Mouse (Mus musculus) brown adipose tissue, adult 24 weeks (tissue): ENCODE measurements at regions not wholly inside any gene's neighbourhood (a gene's known extent, or its start where the extent isn't known, plus 50 kb on each side); places are given as distances from the start of the nearest gene placed in this dataset.

ENCODE experiments used
- H3K27ac ChIP-seq: fragments of 200-500 bp; replicated peaks from 2 replicates; pipeline ENCODE4 v1.5.1; 2012; ENCODE audit warnings: low read depth, mild to moderate bottlenecking, low read length
- H3K4me1 ChIP-seq: fragments of 200-500 bp; 2 replicates; pipeline ENCODE4 v1.6.1; 2012; ENCODE audit warnings: low read length, mixed read lengths; ENCODE audit not compliant: control insufficient read depth, insufficient read depth, insufficient read length
- H3K4me3 ChIP-seq: fragments of 200-500 bp; 2 replicates; pipeline ENCODE4 v1.5.1; 2012; ENCODE audit warnings: low read depth, mild to moderate bottlenecking, low read length, moderate library complexity; ENCODE audit not compliant: insufficient read depth

GRCm38 (mm10) chr15:97534878-97535277 is 170.7 kb downstream of the Rpap3 start:
- no peak overlapping the region for H3K4me3 ChIP-seq
- H3K4me1 ChIP-seq, result no peaks in the 10 kb centered on the region
- H3K27ac ChIP-seq, result no peak overlapping the region

- Histone ChIP-seq H3K4me3 (no peak overlapping the region), H3K4me1 (no peaks in the 10 kb centered on the region), H3K27ac (no peak overlapping the region)
Observed at GRCm38 (mm10) chr15:97533553-97534291, 171.9 kb downstream of the Rpap3 start.

DNA sequence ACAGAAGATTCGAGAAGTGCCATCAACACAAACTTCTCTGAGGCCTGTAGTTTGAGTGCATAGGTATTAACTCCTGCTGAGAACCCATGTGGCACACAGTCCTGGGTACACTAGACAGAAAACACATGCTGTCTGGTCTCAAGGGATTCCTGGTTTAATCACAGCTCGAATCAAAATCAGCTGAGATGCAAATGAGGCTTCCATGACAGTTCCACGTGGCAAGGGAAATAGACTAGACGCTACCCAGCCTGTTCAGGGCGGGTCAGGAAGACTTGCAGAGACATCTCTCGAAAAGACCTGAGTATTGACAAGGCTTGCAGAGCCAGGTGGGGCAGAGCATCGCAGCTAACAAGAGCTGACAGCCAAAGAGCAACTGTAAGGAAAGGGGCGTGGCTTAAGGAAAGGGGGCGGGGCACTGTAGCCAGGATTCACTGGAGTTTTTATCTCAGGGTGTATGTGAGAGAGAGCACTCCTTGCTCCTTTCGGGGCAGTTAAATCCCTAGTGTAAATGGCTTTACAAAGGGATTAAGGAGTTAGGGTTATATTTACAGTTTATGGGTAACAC is 173.2 kb downstream of the Rpap3 start:
- no peaks in the 10 kb centered on the region for H3K4me1 ChIP-seq
- no peak overlapping the region for H3K4me3 ChIP-seq
- no peak overlapping the region for H3K27ac ChIP-seq

GRCm38 (mm10) chr15:97528291-97529050 is 177.2 kb downstream of the Rpap3 start:
- H3K4me3 ChIP-seq, result no peak overlapping the region
- no peak overlapping the region for H3K27ac ChIP-seq

GRCm38 (mm10) chr15:97520395-97520794 is 185.2 kb downstream of the Rpap3 start:
- H3K4me1 ChIP-seq, result no peaks in the 10 kb centered on the region
- no peak overlapping the region for H3K4me3 ChIP-seq
- H3K27ac ChIP-seq, result no peak overlapping the region

More at GRCm38 (mm10) chr15:97528291-97529050, 177.2 kb downstream of the Rpap3 start:
- no peaks in the 10 kb centered on the region for H3K4me1 ChIP-seq

DNA sequence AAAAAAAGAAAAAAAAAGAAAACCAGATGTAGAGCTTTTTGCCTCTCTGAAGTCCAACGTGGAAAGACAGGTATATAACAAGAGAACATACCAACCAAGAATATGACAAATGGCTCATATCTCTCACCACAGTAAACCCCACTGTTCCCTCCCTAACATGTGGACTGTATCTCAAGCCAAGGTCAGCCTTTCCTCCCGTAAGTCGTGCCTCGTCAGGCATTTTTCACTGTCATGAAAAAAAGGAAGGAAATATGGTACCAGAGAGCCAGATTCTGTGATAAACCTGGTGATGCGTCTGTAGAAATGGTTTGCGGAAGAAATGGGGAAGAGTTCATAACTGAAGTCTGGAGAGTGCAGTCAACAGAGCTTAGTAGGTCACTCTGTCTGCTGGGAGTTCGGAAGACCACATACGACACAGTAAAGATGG is 185.7 kb downstream of the Rpap3 start:
- H3K4me3 ChIP-seq, result no peak overlapping the region
- H3K4me1 ChIP-seq, result no peaks in the 10 kb centered on the region
- H3K27ac ChIP-seq, result no peak overlapping the region

DNA sequence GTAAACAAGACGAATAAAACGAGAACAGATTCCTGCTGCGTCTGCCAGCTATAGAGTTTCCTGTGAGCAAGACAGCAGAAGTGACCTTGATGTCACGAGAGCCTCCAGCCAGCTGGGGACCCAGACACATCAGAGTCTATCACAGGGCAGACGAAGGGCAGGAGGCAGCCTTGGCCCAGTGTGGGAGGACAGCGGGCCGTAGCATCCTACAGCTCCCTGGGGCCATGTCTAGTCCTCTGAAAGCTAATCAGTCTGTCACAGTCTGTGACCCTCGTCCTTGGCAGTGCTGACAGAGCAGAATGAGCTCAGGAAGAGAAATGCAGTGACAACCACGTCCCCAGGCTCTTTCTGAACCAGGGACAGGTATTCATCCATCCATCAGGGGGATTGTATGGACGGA is 187.7 kb downstream of the Rpap3 start:
- no peak overlapping the region for H3K4me3 ChIP-seq
- H3K4me1 ChIP-seq, result no peaks in the 10 kb centered on the region
- no peak overlapping the region for H3K27ac ChIP-seq

DNA sequence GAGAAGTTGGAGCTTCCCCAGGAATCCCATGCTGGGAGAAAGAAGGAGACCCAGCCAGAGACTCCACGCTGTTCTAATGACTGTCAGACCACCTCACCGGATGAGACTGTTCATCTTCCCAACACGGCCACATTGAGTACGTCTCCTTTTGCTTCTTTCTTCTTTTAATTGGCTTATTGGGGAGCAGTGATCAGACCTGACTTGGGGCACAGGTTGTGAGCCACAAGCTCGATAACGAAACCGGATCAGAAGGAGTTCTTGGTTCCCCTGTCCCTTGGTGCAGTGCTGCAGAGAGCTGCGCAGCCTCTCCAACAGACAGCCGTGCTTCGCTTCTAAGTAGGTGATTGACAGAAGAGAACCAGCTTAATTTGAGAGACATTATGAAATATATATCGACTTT is 188.4 kb downstream of the Rpap3 start:
- Histone ChIP-seq H3K4me1 (no peaks in the 10 kb centered on the region), H3K27ac (no peak overlapping the region), H3K4me3 (no peak overlapping the region)

GRCm38 (mm10) chr15:97515773-97516172 is 189.9 kb downstream of the Rpap3 start:
- Histone ChIP-seq H3K4me3 (no peak overlapping the region), H3K27ac (no peak overlapping the region), H3K4me1 (no peaks in the 10 kb centered on the region)

GRCm38 (mm10) chr15:97507656-97508306 is 197.8 kb downstream of the Rpap3 start:
- H3K4me3 ChIP-seq, result no peak overlapping the region
- H3K27ac ChIP-seq, result no peak overlapping the region
- H3K4me1 ChIP-seq, result no peaks in the 10 kb centered on the region

- Histone ChIP-seq H3K27ac (no peak overlapping the region), H3K4me3 (no peak overlapping the region), H3K4me1 (no peaks in the 10 kb centered on the region)
Observed at GRCm38 (mm10) chr15:97507176-97507575, 198.4 kb downstream of the Rpap3 start.

GRCm38 (mm10) chr15:97505715-97506114 is 199.9 kb downstream of the Rpap3 start:
- no peak overlapping the region for H3K27ac ChIP-seq
- H3K4me3 ChIP-seq, result no peak overlapping the region
- H3K4me1 ChIP-seq, result no peaks in the 10 kb centered on the region

DNA sequence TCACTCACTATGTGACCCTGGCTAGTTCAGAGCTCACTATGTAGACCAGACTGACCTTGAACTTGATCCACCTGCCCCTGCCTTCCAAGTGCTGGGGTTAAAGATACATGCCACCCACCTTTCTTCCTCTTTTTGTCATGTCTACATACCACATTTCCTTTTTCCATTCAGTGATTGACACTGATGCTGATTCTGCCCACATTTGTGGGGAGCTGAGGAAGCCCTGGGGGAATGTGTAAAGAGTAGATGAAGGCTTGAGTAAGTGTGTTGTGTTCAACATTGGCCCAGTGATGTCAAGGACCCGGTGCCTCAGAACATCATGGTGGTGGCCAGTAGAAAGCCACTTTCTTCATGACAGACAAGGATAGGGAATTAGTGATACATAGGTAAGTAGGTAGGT is 201.3 kb downstream of the Rpap3 start:
- no peaks in the 10 kb centered on the region for H3K4me1 ChIP-seq
- H3K4me3 ChIP-seq, result no peak overlapping the region
- H3K27ac ChIP-seq, result no peak overlapping the region

DNA sequence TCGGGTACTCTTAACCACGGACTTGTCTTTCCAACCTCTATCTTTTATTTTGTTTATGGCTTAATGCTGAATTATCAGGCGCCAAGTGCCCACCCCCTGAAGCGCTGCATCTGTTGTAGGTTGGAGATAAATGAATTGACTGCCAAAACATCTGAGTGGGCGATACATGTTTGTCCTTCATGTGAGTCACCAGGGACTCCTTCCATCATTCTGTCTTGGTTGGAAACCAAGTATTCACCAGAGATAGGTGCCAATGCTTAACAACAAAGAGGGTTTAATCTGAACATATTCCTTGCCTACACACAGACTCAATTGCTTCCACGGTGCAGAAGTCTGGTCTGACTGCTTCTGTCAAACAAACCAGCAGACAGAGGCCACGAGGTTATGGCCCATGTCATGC is 203.6 kb downstream of the Rpap3 start:
- H3K4me3 ChIP-seq, result no peak overlapping the region
- H3K27ac ChIP-seq, result no peak overlapping the region
- no peaks in the 10 kb centered on the region for H3K4me1 ChIP-seq

DNA sequence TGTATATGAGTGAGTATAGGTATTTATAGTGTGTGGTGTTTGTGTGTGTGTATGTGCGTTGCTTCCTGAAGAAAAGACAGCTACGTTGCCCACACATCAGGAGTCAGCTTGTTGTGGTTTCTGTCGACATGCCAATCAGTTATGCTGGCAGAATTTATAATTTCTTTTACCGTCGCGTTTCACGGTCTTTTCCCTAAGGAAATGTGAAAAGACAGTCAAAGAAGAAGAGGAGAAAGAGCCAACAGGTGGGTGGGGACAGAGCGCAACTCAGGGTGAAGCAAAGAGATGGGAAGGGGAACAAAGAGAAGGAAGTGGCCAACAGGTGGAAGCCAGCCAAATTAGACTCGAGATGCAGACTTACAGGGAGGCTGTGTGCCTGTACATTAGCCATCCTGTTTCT is 204.2 kb downstream of the Rpap3 start:
- Histone ChIP-seq H3K4me1 (no peaks in the 10 kb centered on the region), H3K4me3 (no peak overlapping the region), H3K27ac (no peak overlapping the region)
